Mouse (Mus musculus) neural tube, embryonic 13.5 days (tissue): ENCODE results near the gene Tnk2. TPM values are rescaled to one million over a fixed set of nuclear protein-coding genes. Genes with fewer than 3 reads are reported as not detected.
A peak's percentile ranks its signal among the peaks of the same experiment; 100 is the strongest.

ENCODE experiments used
- ATAC-seq: fragments of 200-750 bp; cut with Nextera tagmentation; 2 replicates; pipeline ENCODE4 v1.8.0; 2017; ENCODE audit warnings: low read depth, mild to moderate bottlenecking, moderate TSS enrichment, moderate library complexity
- H3K27ac ChIP-seq: fragments of 300-500 bp; sonication (generic); replicated peaks from 2 replicates; pipeline ENCODE4 v1.5.1; 2015; ENCODE audit warnings: moderate library complexity, mild to moderate bottlenecking, inconsistent platforms
- H3K27me3 ChIP-seq: fragments of 300-500 bp; sonication (generic); 2 replicates; pipeline ENCODE4 v1.6.1; 2015; ENCODE audit warnings: mild to moderate bottlenecking, inconsistent platforms
- H3K36me3 ChIP-seq: fragments of 300-500 bp; sonication (generic); 2 replicates; pipeline ENCODE4 v1.6.1; 2015; ENCODE audit warnings: mild to moderate bottlenecking, inconsistent platforms
- H3K4me1 ChIP-seq: fragments of 300-500 bp; sonication (generic); replicated peaks from 2 replicates; pipeline ENCODE4 v1.6.1; 2015; ENCODE audit warnings: inconsistent platforms
- H3K4me2 ChIP-seq: fragments of 300-500 bp; sonication (generic); 2 replicates; pipeline ENCODE4 v1.6.1; 2015; ENCODE audit warnings: inconsistent platforms, mild to moderate bottlenecking, moderate library complexity
- H3K4me3 ChIP-seq: fragments of 300-500 bp; sonication (generic); 2 replicates; pipeline ENCODE4 v1.5.1; 2015; ENCODE audit warnings: mild to moderate bottlenecking, inconsistent platforms
- H3K9ac ChIP-seq: fragments of 300-500 bp; sonication (generic); 2 replicates; pipeline ENCODE4 v1.6.1; 2015; ENCODE audit warnings: moderate library complexity, mild to moderate bottlenecking, inconsistent platforms
- H3K9me3 ChIP-seq: fragments of 300-500 bp; sonication (generic); 2 replicates; pipeline ENCODE4 v1.6.1; 2016; ENCODE audit warnings: inconsistent platforms
- WGBS: fragments of 180-500 bp; shearing (Covaris S2); methylation state at CpG from one replicate; pipeline ENCODE4 v1.1.7; 2015; 5-methylcytosine and 5-hydroxymethylcytosine counted together
- polyA plus RNA-seq: library from polyadenylated mRNA; unstranded; fragments of >200 nt; fragmentation: Nextera tagmentation; extraction: Ambion mirVana; gene quantifications from 2 replicates; pipeline ENCODE4 v1.2.1, GENCODE M21; 2015

Gene Tnk2
- 20.0 and 21.4 TPM in 2 replicates for polyA plus RNA-seq

DNA sequence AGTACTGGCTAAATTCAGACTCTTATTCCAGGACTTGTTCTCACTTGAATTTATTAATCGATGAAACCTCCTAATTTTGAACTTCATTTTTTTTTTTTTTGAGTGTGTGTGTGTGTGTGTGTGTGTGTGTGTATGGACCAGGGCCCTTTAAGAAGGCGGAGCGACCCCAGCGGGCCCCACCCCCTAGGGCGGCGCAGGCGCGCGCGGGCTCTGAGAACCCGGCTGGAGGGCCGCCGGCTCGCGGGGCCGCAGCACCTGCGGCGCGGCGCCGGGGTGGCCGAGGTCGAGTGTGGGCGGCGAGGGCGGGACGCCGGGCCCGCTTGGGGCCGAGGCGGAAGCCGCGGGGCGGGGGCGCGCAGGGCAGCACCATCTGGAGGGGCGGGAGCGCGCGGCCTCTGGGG lies at the start of gene Tnk2:
Gene Tnk2 (plus strand): TSS at position 214 of the 401 bp plus-strand sequence.
- Histone ChIP-seq H3K27me3 (no peaks in the 10 kb centered on the region), H3K4me3 (peak within 1 kb of the TSS; percentile 95), H3K36me3 (no peaks in the 10 kb centered on the region), H3K27ac (peak within 1 kb of the TSS; percentile 90), H3K4me1 (peaks cover 36% of the 10 kb centered on the region), H3K9ac (peak within 1 kb of the TSS; percentile 96), H3K4me2 (peak within 1 kb of the TSS; percentile 92), H3K9me3 (no peaks in the 10 kb centered on the region)
- peak; percentile 87 for ATAC-seq
- WGBS, result under 1% methylated on average over 10 of the region's 40 CpGs

DNA sequence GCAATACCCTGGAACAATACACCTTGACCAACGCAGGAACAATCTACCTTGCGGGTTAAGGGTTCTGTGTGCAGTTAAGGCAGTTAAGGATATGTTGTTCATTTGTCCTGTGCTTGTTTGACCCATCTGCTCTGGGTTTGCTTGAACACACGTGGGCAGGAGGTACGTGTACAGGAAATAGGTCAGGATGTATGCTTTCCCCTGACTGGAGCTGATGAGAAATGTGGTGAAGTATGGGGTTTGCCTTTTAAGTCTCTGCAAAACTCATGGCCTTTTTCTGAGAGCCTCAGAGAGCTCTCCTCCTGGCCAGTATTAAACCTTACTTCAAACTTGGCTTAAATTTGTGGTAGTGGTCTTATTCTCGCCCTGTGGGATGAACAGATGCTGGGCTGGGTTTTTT lies 49.8 kb upstream of the Tnk2 start:
- no peaks in the 10 kb centered on the region for H3K36me3 ChIP-seq
- H3K27ac ChIP-seq, result no peak overlapping the region
- ATAC-seq, result no peak
- no peaks in the 10 kb centered on the region for H3K27me3 ChIP-seq
- no peak overlapping the region for H3K9ac ChIP-seq
- H3K4me2 ChIP-seq, result no peak overlapping the region
- 87% methylated on average over 5 of the region's 5 CpGs for WGBS
- no peaks in the 10 kb centered on the region for H3K9me3 ChIP-seq
- no peaks in the 10 kb centered on the region for H3K4me1 ChIP-seq
- H3K4me3 ChIP-seq, result no peak overlapping the region

DNA sequence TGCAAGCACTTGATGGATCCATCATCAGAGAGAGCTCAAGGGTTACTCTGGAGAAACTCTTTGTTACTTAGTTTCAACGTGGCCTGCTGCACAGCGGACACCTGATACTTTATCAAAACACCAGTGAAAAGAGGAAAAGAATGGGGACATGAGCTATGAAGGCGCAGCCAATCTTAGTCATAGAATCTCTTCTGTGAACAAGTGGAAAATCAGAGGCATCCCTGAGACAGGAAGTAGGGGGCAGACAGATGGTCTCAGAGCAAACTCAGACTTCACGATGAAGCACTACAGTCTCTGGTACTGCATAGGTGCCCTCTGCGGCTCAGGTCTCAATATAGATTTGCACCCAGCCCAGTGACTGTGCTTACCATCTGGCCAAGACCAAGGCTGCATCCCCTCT lies 49.0 kb upstream of the Tnk2 start:
- ATAC-seq, result no peak

DNA sequence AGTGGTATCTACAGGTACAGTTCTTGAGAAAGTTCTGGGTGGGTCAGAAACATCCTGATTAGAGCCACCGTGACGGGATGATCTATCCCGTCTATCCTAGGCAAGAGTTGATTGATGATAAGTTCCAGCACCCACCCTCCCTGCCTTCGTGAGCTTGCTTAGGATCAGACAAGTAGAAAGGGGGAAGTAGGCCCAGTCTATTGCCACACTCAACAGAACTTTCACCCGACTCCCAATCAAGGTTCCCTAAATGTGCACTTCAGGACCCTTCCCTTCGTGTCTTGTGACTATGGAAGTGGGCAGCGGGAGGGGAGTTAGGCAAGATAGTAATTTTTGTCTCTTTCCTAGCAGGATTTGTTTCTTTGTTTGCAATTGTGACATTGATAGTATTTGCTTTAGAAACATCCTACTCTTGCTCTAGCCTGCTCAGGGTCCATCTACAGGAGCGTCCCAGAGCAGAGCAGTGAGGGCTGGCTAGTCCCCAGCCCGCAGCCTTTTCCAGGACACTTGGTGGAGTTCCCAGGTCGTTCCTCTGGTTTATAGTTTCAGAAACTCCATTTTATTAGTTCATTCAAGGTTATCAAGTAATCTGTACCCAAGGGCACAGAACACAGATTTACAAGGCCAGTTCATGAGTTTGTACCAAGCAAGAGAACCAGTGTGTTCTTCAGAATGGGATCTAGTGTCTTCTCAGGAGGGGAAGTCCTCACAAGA lies 48.4 kb upstream of the Tnk2 start:
- Histone ChIP-seq H3K9me3 (no peaks in the 10 kb centered on the region), H3K4me2 (no peak overlapping the region), H3K36me3 (no peaks in the 10 kb centered on the region), H3K27me3 (no peaks in the 10 kb centered on the region), H3K27ac (no peak overlapping the region), H3K4me1 (no peaks in the 10 kb centered on the region), H3K9ac (no peak overlapping the region), H3K4me3 (no peak overlapping the region)
- 88% methylated on average over 10 of the region's 10 CpGs for WGBS
- no peak for ATAC-seq

More for the DNA sequence above, 49.0 kb upstream of the Tnk2 start:
- Histone ChIP-seq H3K9me3 (no peaks in the 10 kb centered on the region), H3K36me3 (no peaks in the 10 kb centered on the region), H3K27me3 (no peaks in the 10 kb centered on the region), H3K4me1 (no peaks in the 10 kb centered on the region), H3K27ac (no peak overlapping the region), H3K9ac (no peak overlapping the region), H3K4me3 (no peak overlapping the region), H3K4me2 (no peak overlapping the region)
- WGBS, result 76% methylated on average over 5 of the region's 5 CpGs

DNA sequence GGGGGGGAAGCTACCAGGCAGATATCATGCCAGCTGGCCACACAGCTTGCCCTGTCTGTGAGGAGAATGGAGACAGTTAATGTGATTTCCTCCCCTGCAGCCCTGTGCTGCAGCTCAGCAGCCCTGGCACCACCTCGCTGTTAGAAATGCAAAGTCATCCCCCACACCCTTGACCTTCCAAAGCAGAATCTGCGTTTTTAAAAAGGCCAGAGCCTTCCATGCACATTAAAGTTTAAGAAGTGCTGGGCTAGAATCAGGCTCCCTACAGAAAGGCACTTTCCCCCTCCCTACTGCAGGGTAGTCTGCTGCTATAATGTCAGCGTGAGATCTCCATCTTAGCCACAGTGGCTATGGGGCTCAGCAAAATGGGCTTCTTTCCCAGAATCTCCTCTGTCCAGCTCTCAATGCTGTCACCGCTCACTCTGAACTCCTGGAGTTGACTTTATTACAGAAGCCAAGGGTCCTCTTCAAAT lies 45.7 kb upstream of the Tnk2 start:
- no peaks in the 10 kb centered on the region for H3K36me3 ChIP-seq
- no peak overlapping the region for H3K4me3 ChIP-seq
- no peak overlapping the region for H3K4me2 ChIP-seq
- H3K4me1 ChIP-seq, result no peaks in the 10 kb centered on the region
- WGBS, result 28% methylated on average over 4 of the region's 4 CpGs
- no peaks in the 10 kb centered on the region for H3K9me3 ChIP-seq
- H3K9ac ChIP-seq, result no peak overlapping the region
- ATAC-seq, result no peak
- no peak overlapping the region for H3K27ac ChIP-seq
- no peaks in the 10 kb centered on the region for H3K27me3 ChIP-seq

DNA sequence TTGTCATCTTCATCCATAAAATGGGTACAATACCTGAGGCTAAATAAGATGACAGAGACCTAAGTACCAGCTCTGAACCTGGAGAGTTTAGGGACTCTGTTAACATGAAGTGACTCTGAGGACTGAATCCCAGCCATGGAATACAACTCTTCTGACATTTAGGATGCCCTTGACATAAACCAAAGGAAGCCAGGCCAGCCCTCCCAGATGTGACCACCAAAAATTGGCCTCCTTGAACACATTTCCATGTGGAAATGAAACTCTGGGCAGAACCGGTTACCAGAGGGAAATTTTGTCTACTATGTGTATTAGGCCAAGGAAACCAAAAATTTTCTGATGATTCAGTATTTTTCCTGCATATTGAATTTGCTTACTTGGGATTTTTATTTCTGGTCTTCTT lies 44.5 kb upstream of the Tnk2 start:
- no peak for ATAC-seq
- Histone ChIP-seq H3K27ac (no peak overlapping the region), H3K36me3 (no peaks in the 10 kb centered on the region), H3K27me3 (no peaks in the 10 kb centered on the region), H3K4me1 (no peaks in the 10 kb centered on the region), H3K9me3 (no peaks in the 10 kb centered on the region), H3K4me3 (no peak overlapping the region), H3K9ac (no peak overlapping the region), H3K4me2 (no peak overlapping the region)
- WGBS, result 97% methylated on average over 1 of the region's 1 CpGs

DNA sequence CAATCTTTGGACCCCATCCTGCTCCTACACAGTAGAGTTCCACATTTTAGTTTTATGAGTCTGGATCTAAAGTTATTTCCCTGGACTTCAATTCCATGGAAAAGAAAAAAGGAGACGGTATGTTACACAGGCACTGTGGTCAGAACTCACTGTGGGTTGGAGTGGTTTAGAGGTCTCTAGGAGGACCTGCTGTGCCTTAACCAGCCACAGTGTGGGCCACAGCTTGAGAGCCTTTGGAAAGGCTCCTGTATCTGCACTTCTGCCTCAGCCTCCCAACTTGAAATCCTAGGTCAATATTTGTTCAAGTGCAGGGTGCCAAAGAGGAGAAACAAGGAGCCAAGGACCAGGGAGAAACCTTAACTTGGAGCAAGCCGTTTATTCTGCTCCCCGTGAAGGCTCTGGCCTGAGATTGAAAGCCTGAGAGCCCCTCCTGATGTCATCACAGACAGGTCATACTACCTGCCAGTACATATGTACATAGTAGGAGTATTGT lies 41.4 kb upstream of the Tnk2 start:
- ATAC-seq, result no peak
- H3K4me2 ChIP-seq, result no peak overlapping the region
- no peaks in the 10 kb centered on the region for H3K9me3 ChIP-seq
- H3K27me3 ChIP-seq, result no peaks in the 10 kb centered on the region
- no peak overlapping the region for H3K9ac ChIP-seq
- 80% methylated on average over 3 of the region's 3 CpGs for WGBS
- no peaks in the 10 kb centered on the region for H3K4me1 ChIP-seq
- no peaks in the 10 kb centered on the region for H3K36me3 ChIP-seq
- no peak overlapping the region for H3K27ac ChIP-seq
- no peak overlapping the region for H3K4me3 ChIP-seq

DNA sequence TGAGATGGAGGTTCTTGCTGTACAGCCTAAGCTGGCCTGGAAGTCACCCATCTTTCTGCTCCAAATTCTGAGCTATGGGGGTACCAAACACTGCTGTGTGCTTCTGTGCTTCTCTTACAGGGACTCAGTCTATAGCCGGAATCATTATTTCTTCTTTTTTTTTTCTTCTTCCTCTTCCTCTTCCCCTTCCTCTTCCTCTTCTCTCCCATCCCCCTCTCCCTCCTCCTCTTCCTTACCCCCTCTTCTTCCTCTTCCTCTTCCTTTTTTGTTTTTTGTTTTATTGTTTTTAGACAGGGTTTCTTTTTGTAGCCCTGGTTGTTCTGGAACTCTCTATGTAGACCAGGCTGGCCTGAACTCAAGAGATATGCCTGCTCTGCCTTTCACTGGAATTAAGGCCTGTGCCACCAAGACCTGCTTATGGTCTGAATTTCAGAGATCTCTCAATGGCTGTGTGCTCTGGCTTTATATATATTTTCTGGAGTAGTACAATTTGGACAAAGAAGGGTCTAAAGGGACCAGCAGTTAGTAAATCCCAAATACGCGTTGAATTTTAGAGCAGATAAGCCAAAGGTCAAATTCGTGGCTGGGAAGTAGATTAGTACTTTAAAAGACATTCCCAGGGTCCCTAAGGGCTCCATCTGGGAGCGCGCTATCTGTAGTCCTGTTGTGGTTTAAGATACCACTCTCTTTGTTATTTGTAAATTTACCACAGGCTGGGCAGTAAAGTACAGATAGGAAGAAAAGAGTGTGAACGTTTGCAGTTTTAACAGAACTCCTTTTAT lies 35.9 kb upstream of the Tnk2 start:
- no peak for ATAC-seq
- H3K9ac ChIP-seq, result no peak overlapping the region
- no peaks in the 10 kb centered on the region for H3K36me3 ChIP-seq
- H3K4me3 ChIP-seq, result peak overlapping the region; percentile 77; the same call in 1 of the 2 replicates
- peaks cover 26% of the 10 kb centered on the region for H3K4me1 ChIP-seq
- H3K27ac ChIP-seq, result peak overlapping the region; percentile 67
- 57% methylated on average over 7 of the region's 7 CpGs for WGBS
- H3K4me2 ChIP-seq, result peak overlapping the region; percentile 78
- H3K9me3 ChIP-seq, result no peaks in the 10 kb centered on the region
- H3K27me3 ChIP-seq, result no peaks in the 10 kb centered on the region

DNA sequence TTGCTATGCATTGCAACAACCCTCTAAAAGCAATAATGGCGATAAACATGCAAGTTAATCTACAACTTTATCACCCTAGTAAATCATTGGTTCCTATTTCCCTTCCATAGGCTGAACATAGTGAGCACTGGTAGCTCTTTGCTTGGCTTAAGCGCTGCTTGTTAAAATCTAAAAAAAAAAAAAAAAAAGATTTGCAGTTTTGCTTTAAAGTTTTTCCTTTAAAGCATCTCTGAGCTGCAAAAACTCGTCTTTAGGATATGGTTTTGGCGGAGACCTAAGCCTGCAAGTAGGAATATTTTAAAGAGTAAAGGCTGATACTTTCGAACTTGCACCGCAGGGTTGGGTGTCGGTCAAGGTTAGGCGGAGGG lies 35.3 kb upstream of the Tnk2 start:
- WGBS, result 10% methylated on average over 8 of the region's 8 CpGs
- ATAC-seq, result no peak
- H3K9me3 ChIP-seq, result no peaks in the 10 kb centered on the region
- H3K27me3 ChIP-seq, result no peaks in the 10 kb centered on the region
- H3K9ac ChIP-seq, result peak overlapping the region; percentile 46
- H3K4me2 ChIP-seq, result peak overlapping the region; percentile 78
- peak overlapping the region; percentile 77 for H3K4me3 ChIP-seq
- H3K27ac ChIP-seq, result peak overlapping the region; percentile 67
- peaks cover 26% of the 10 kb centered on the region for H3K4me1 ChIP-seq
- H3K36me3 ChIP-seq, result no peaks in the 10 kb centered on the region

DNA sequence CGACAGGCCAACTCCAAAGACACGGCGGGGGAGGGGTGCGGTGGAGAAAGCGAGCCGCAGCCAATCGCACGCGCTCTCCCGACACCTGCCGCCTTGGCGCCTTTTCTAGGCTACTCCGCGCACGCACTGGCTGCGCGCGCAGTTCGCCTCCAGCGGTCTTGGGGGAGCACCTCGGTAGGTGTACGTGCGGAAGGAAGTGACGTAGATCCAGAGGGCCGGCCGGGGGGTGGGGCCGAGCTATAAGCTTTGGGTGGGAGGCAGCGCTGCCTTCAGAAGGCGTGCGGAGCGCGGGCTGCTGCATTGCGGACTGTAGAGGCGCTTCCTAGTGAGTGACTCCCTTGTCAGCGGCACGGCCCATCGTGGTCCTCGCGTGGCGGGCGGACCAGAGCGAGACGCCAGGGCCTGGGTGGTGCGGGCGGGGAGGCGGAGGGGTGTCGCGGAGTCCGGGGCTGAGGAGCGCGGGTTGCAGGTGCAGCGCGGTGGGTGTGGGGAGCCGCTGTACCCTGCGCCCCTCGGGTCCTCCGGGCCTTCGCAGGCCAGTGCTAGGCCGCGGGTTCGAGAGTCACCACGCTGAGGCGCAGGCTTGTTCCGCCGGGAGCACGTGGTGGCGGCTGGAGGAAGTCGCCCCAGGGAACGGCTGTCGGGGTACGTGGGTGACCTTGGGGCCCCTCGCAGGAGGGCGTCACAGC lies 34.8 kb upstream of the Tnk2 start, which contains the start of gene Tfrc:
Gene Tfrc (plus strand): TSS at position 209 of the 689 bp plus-strand sequence.
- peak within 1 kb of the TSS; percentile 78 for H3K4me2 ChIP-seq

DNA sequence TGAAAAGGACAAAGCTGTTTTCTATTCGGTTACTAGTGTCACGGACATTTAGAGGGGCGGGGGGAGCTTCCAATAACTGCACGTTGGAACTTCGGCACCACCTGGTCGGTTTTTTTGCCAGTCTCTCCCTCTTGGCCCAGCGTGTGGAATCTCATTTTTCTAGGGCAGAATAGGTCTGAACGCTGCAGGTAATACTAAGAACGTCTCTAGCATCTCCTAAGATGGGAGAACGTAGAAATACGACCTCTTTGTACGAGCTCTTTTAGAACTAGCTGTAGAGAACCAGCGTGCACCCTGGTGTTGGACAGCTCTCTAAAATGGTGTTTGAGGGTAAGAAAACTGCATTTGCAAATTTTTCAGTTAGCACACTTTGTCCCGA lies 34.3 kb upstream of the Tnk2 start:
- H3K27ac ChIP-seq, result peak overlapping the region; percentile 93
- peak overlapping the region; percentile 83 for H3K9ac ChIP-seq
- peaks cover 8% of the 10 kb centered on the region for H3K36me3 ChIP-seq
- H3K9me3 ChIP-seq, result no peaks in the 10 kb centered on the region
- WGBS, result under 1% methylated on average over 14 of the region's 14 CpGs
- peak overlapping the region; percentile 77 for H3K4me3 ChIP-seq
- H3K27me3 ChIP-seq, result no peaks in the 10 kb centered on the region
- ATAC-seq, result no peak; the same call in 1 of the 2 replicates
- H3K4me2 ChIP-seq, result peak overlapping the region; percentile 78
- H3K4me1 ChIP-seq, result peaks cover 26% of the 10 kb centered on the region

More for the DNA sequence above, 34.8 kb upstream of the Tnk2 start, which contains the start of gene Tfrc:
- no peaks in the 10 kb centered on the region for H3K27me3 ChIP-seq
- H3K27ac ChIP-seq, result peak within 1 kb of the TSS; percentile 93
- peak within 1 kb of the TSS; percentile 83 for H3K9ac ChIP-seq
- peak; percentile 97 for ATAC-seq
- peaks cover 4% of the 10 kb centered on the region; the same call in 1 of the 2 replicates for H3K36me3 ChIP-seq
- H3K9me3 ChIP-seq, result no peaks in the 10 kb centered on the region
- peaks cover 26% of the 10 kb centered on the region for H3K4me1 ChIP-seq
- under 1% methylated on average over 67 of the region's 73 CpGs for WGBS
- peak within 1 kb of the TSS; percentile 77 for H3K4me3 ChIP-seq
